Mouse (Mus musculus) forebrain, embryonic 11.5 days (tissue): Measurements from ENCODE around the gene Mpv17. TPM values are rescaled to one million over a fixed set of nuclear protein-coding genes. Genes with fewer than 3 reads are reported as not detected.

ENCODE experiments used
- ATAC-seq: fragments of 200-750 bp; cut with Nextera tagmentation; replicated peaks from 2 replicates; pipeline ENCODE4 v1.8.0; 2017; ENCODE audit warnings: moderate TSS enrichment; ENCODE audit not compliant: low FRiP score
- DNase-seq: peaks from one replicate; pipeline ENCODE4 v3.0.0-alpha.2; 2017; ENCODE audit warnings: low spot score
- H3K27ac ChIP-seq: fragments of 300-500 bp; sonication (generic); 2 replicates; pipeline ENCODE4 v1.5.1; 2014; ENCODE audit warnings: low read depth, low read length
- H3K27me3 ChIP-seq: fragments of 300-500 bp; sonication (generic); 2 replicates; pipeline ENCODE4 v1.6.1; 2014; ENCODE audit warnings: mild to moderate bottlenecking, low read length, mixed read lengths; ENCODE audit not compliant: control insufficient read depth, insufficient read depth
- H3K36me3 ChIP-seq: fragments of 300-500 bp; sonication (generic); 2 replicates; pipeline ENCODE4 v1.6.1; 2014; ENCODE audit warnings: mild to moderate bottlenecking, low read length, moderate library complexity, mixed read lengths; ENCODE audit not compliant: control insufficient read depth, insufficient read depth
- H3K4me1 ChIP-seq: fragments of 300-500 bp; sonication (generic); replicated peaks from 2 replicates; pipeline ENCODE4 v1.6.1; 2014; ENCODE audit warnings: low read length, mixed read lengths; ENCODE audit not compliant: control insufficient read depth, insufficient read depth
- H3K4me2 ChIP-seq: fragments of 300-500 bp; sonication (generic); 2 replicates; pipeline ENCODE4 v1.6.1; 2014; ENCODE audit warnings: low read depth, mild to moderate bottlenecking, low read length, moderate library complexity, mixed read lengths; ENCODE audit not compliant: severe bottlenecking
- H3K4me3 ChIP-seq: fragments of 300-500 bp; sonication (generic); 2 replicates; pipeline ENCODE4 v1.5.1; 2014; ENCODE audit warnings: low read depth, low read length
- H3K9ac ChIP-seq: fragments of 300-500 bp; sonication (generic); 2 replicates; pipeline ENCODE4 v1.6.1; 2014; ENCODE audit warnings: low read length
- H3K9me3 ChIP-seq: fragments of 300-500 bp; sonication (generic); 2 replicates; pipeline ENCODE4 v1.6.1; 2016; ENCODE audit warnings: low read length, mixed read lengths; ENCODE audit not compliant: control insufficient read depth
- WGBS: fragments of 180-500 bp; shearing (Covaris S2); extraction: QIAGEN DNeasy Blood & Tissue Kit; methylation state at CpG from one replicate; pipeline ENCODE4 v1.1.7; 2014; 5-methylcytosine and 5-hydroxymethylcytosine counted together
- polyA plus RNA-seq: library from polyadenylated mRNA; unstranded; fragments of >200 nt; fragmentation: Nextera tagmentation; extraction: Ambion mirVana; gene quantifications from 2 replicates; pipeline ENCODE4 v1.2.1, GENCODE M21; 2014

Gene Mpv17
- polyA plus RNA-seq, 1 experiment from 2014 or later, result 56.3 TPM

GRCm38 (mm10) chr5:31138241-31138967 is 15.6 kb downstream of the Mpv17 start, which contains the start of gene Ucn:
Gene Ucn (minus strand): TSS chr5:31138829.
- DNase-seq (no peak), ATAC-seq (no peak)
- no peak within 1 kb of the TSS for H3K27ac ChIP-seq
- H3K36me3 ChIP-seq, result peaks cover 3% of the 10 kb centered on the region; the same call in 1 of the 2 replicates
- H3K27me3 ChIP-seq, result peaks cover 50% of the 10 kb centered on the region
- H3K9me3 ChIP-seq, result no peaks in the 10 kb centered on the region
- no peak within 1 kb of the TSS for H3K9ac ChIP-seq
- peak within 1 kb of the TSS; percentile 46 for H3K4me2 ChIP-seq
- WGBS, result 1% methylated on average over 52 of the region's 52 CpGs
- peak within 1 kb of the TSS; percentile 14; the same call in 1 of the 2 replicates for H3K4me3 ChIP-seq
- H3K4me1 ChIP-seq, result peaks cover 11% of the 10 kb centered on the region; the same call in 1 of the 2 replicates

GRCm38 (mm10) chr5:31137658-31138057 is 16.4 kb downstream of the Mpv17 start:
- DNase-seq, result no peak
- Histone ChIP-seq H3K4me3 (peak overlapping the region; percentile 14; the same call in 1 of the 2 replicates), H3K9me3 (no peaks in the 10 kb centered on the region), H3K9ac (no peak overlapping the region), H3K36me3 (peaks cover 3% of the 10 kb centered on the region; the same call in 1 of the 2 replicates), H3K4me2 (peak overlapping the region; percentile 46), H3K27ac (no peak overlapping the region), H3K27me3 (peaks cover 50% of the 10 kb centered on the region), H3K4me1 (peaks cover 11% of the 10 kb centered on the region; the same call in 1 of the 2 replicates)
- ATAC-seq, result no peak
- 1% methylated on average over 13 of the region's 13 CpGs for WGBS

- Histone ChIP-seq H3K9me3 (no peaks in the 10 kb centered on the region), H3K27ac (no peak overlapping the region), H3K4me3 (no peak overlapping the region), H3K9ac (no peak overlapping the region), H3K36me3 (peaks cover 3% of the 10 kb centered on the region; the same call in 1 of the 2 replicates), H3K4me2 (peak overlapping the region; percentile 3; the same call in 1 of the 2 replicates), H3K27me3 (peaks cover 50% of the 10 kb centered on the region), H3K4me1 (peaks cover 11% of the 10 kb centered on the region; the same call in 1 of the 2 replicates)
- ATAC-seq (no peak), DNase-seq (no peak)
- WGBS, result under 1% methylated on average over 33 of the region's 33 CpGs
Observed at GRCm38 (mm10) chr5:31136730-31137424, 17.2 kb downstream of the Mpv17 start.

GRCm38 (mm10) chr5:31126050-31126449 is 28.0 kb downstream of the Mpv17 start:
- no peak for ATAC-seq
- no peaks in the 10 kb centered on the region for H3K27me3 ChIP-seq
- H3K9me3 ChIP-seq, result no peaks in the 10 kb centered on the region
- H3K27ac ChIP-seq, result no peak overlapping the region
- no peak for DNase-seq
- no peak overlapping the region for H3K9ac ChIP-seq
- 47% methylated on average over 5 of the region's 5 CpGs for WGBS
- H3K4me1 ChIP-seq, result no peaks in the 10 kb centered on the region
- no peaks in the 10 kb centered on the region for H3K36me3 ChIP-seq
- no peak overlapping the region for H3K4me3 ChIP-seq
- no peak overlapping the region for H3K4me2 ChIP-seq

GRCm38 (mm10) chr5:31123481-31123880 is 30.6 kb downstream of the Mpv17 start:
- Histone ChIP-seq H3K4me3 (no peak overlapping the region), H3K4me1 (no peaks in the 10 kb centered on the region), H3K4me2 (no peak overlapping the region), H3K9me3 (no peaks in the 10 kb centered on the region), H3K36me3 (no peaks in the 10 kb centered on the region), H3K27me3 (no peaks in the 10 kb centered on the region), H3K9ac (no peak overlapping the region), H3K27ac (no peak overlapping the region)
- ATAC-seq (no peak), DNase-seq (no peak)
- WGBS, result 43% methylated on average over 2 of the region's 2 CpGs

- H3K4me1 ChIP-seq, result no peaks in the 10 kb centered on the region
- no peaks in the 10 kb centered on the region for H3K9me3 ChIP-seq
- 89% methylated on average over 8 of the region's 8 CpGs for WGBS
- H3K27me3 ChIP-seq, result no peaks in the 10 kb centered on the region
- no peak for ATAC-seq
- no peak overlapping the region for H3K9ac ChIP-seq
- DNase-seq, result no peak
- H3K4me2 ChIP-seq, result no peak overlapping the region
- no peak overlapping the region for H3K27ac ChIP-seq
- H3K4me3 ChIP-seq, result no peak overlapping the region
- H3K36me3 ChIP-seq, result no peaks in the 10 kb centered on the region
Observed at GRCm38 (mm10) chr5:31121111-31121510, 32.9 kb downstream of the Mpv17 start.

GRCm38 (mm10) chr5:31116912-31117311 is 37.1 kb downstream of the Mpv17 start:
- H3K4me1 ChIP-seq, result no peaks in the 10 kb centered on the region
- H3K4me3 ChIP-seq, result no peak overlapping the region
- H3K4me2 ChIP-seq, result no peak overlapping the region
- H3K36me3 ChIP-seq, result no peaks in the 10 kb centered on the region
- ATAC-seq, result no peak
- no peaks in the 10 kb centered on the region for H3K27me3 ChIP-seq
- DNase-seq, result no peak
- H3K27ac ChIP-seq, result no peak overlapping the region
- H3K9me3 ChIP-seq, result no peaks in the 10 kb centered on the region
- WGBS, result 32% methylated on average over 10 of the region's 10 CpGs
- H3K9ac ChIP-seq, result no peak overlapping the region

- no peak within 1 kb of the TSS for H3K27ac ChIP-seq
- no peak within 1 kb of the TSS for H3K9ac ChIP-seq
- no peaks in the 10 kb centered on the region for H3K36me3 ChIP-seq
- no peaks in the 10 kb centered on the region for H3K9me3 ChIP-seq
- no peak within 1 kb of the TSS for H3K4me2 ChIP-seq
- H3K4me1 ChIP-seq, result no peaks in the 10 kb centered on the region
- H3K27me3 ChIP-seq, result no peaks in the 10 kb centered on the region
- H3K4me3 ChIP-seq, result no peak within 1 kb of the TSS
- ATAC-seq, result no peak
- DNase-seq, result no peak
- 50% methylated on average over 3 of the region's 3 CpGs for WGBS
Observed at GRCm38 (mm10) chr5:31116354-31116753, 37.7 kb downstream of the Mpv17 start, which contains the start of gene Trim54. Gene Trim54 (plus strand): TSS chr5:31116712.
